Mouse (Mus musculus): Measurements from ENCODE around the gene Fam57b. TPM values are rescaled to one million over a fixed set of nuclear protein-coding genes. Genes with fewer than 3 reads are reported as not detected.

Gene Fam57b
- total RNA-seq, 2 experiments from 2014 or later, result 73.8 to 74.7 TPM

- TF ChIP-seq CTCF (conservative IDR thresholded peaks at IDR 0.05), result no peak
- no peak for DNase-seq (ENCODE audit: low spot score in 2 of 2)
- Histone ChIP-seq H3K4me3 (peak within 1 kb of the TSS; percentile 53), H3K27ac (peak within 1 kb of the TSS; percentile 99)
Observed at GRCm38 (mm10) chr7:126780971-126781635, 16.4 kb upstream of the Fam57b start, which contains the start of gene Tbx6. Gene Tbx6, plus strand, starts transcription at chr7:126781483.

- Histone ChIP-seq H3K27ac (peak overlapping the region; percentile 99; the same call in 1 of the 2 replicates), H3K4me3 (no peak overlapping the region)
- no peak for TF ChIP-seq CTCF (conservative IDR thresholded peaks at IDR 0.05)
- DNase-seq (ENCODE audit: low spot score in 2 of 2), result no peak
Observed at GRCm38 (mm10) chr7:126781661-126782370, 15.7 kb upstream of the Fam57b start.

GRCm38 (mm10) chr7:126782693-126783092 is 14.8 kb upstream of the Fam57b start:
- H3K27ac ChIP-seq, result no peak overlapping the region
- no peak for DNase-seq (ENCODE audit: low spot score in 2 of 2)
- TF ChIP-seq CTCF (conservative IDR thresholded peaks at IDR 0.05), result no peak
- H3K4me3 ChIP-seq, result no peak overlapping the region

- DNase-seq (ENCODE audit: low spot score in 2 of 2), result no peak
- H3K4me3 ChIP-seq, result no peak overlapping the region
- H3K27ac ChIP-seq, result no peak overlapping the region
- TF ChIP-seq CTCF (conservative IDR thresholded peaks at IDR 0.05), result no peak
Observed at GRCm38 (mm10) chr7:126784469-126784868, 13.0 kb upstream of the Fam57b start.

- H3K27ac ChIP-seq, result no peak overlapping the region
- no peak for DNase-seq (ENCODE audit: low spot score in 2 of 2)
- no peak overlapping the region for H3K4me3 ChIP-seq
- TF ChIP-seq CTCF (conservative IDR thresholded peaks at IDR 0.05), result no peak
Observed at GRCm38 (mm10) chr7:126785056-126785455, 12.4 kb upstream of the Fam57b start.

- Histone ChIP-seq H3K4me3 (no peak overlapping the region), H3K27ac (no peak overlapping the region)
- no peak for DNase-seq (ENCODE audit: low spot score in 2 of 2)
- TF ChIP-seq CTCF (conservative IDR thresholded peaks at IDR 0.05), result no peak
Observed at GRCm38 (mm10) chr7:126786142-126786541, 11.3 kb upstream of the Fam57b start.

- TF ChIP-seq CTCF (conservative IDR thresholded peaks at IDR 0.05), result no peak
- DNase-seq (ENCODE audit: low spot score in 2 of 2), result no peak
Observed at GRCm38 (mm10) chr7:126789141-126789540, 8.3 kb upstream of the Fam57b start.

GRCm38 (mm10) chr7:126791851-126792720 is 5.4 kb upstream of the Fam57b start, which contains the start of gene Ppp4c:
Gene Ppp4c, minus strand, starts transcription at chr7:126792496.
- H3K4me3 ChIP-seq, result peak within 1 kb of the TSS; percentile 88
- DNase-seq (ENCODE audit: low spot score in 2 of 2), result peak; percentile 96 to 97
- TF ChIP-seq CTCF (conservative IDR thresholded peaks at IDR 0.05), result no peak
- peak within 1 kb of the TSS; percentile 93 for H3K27ac ChIP-seq

More at GRCm38 (mm10) chr7:126789141-126789540, 8.3 kb upstream of the Fam57b start:
- H3K27ac ChIP-seq, result no peak overlapping the region
- no peak overlapping the region for H3K4me3 ChIP-seq

GRCm38 (mm10) chr7:126792721-126793443 is 4.6 kb upstream of the Fam57b start:
- Histone ChIP-seq H3K27ac (peak overlapping the region; percentile 93), H3K4me3 (peak overlapping the region; percentile 88)
- no peak for DNase-seq (ENCODE audit: low spot score in 2 of 2)
- TF ChIP-seq CTCF (conservative IDR thresholded peaks at IDR 0.05), result no peak

GRCm38 (mm10) chr7:126793456-126794270 is 3.8 kb upstream of the Fam57b start:
- TF ChIP-seq CTCF (conservative IDR thresholded peaks at IDR 0.05), result no peak
- no peak overlapping the region for H3K27ac ChIP-seq

GRCm38 (mm10) chr7:126794271-126794605 is 3.2 kb upstream of the Fam57b start:
- H3K4me3 ChIP-seq, result no peak overlapping the region
- no peak for DNase-seq (ENCODE audit: low spot score in 2 of 2)
- no peak for TF ChIP-seq CTCF (conservative IDR thresholded peaks at IDR 0.05)
- no peak overlapping the region for H3K27ac ChIP-seq

More at GRCm38 (mm10) chr7:126793456-126794270, 3.8 kb upstream of the Fam57b start:
- no peak overlapping the region for H3K4me3 ChIP-seq
- no peak for DNase-seq (ENCODE audit: low spot score in 2 of 2)
